Mouse (Mus musculus) C2C12 (cell line): ENCODE data around the gene Tbck.

ENCODE experiments used
- CEBPB ChIP-seq: IDR thresholded peaks from one replicate; pipeline ENCODE4 v1.6.1; 2011; ENCODE audit warnings: low read depth, mild to moderate bottlenecking, control low read depth, moderate library complexity
- CTCF ChIP-seq: IDR thresholded peaks from one replicate; pipeline ENCODE4 v1.5.1; 2011; ENCODE audit not compliant: control insufficient read depth, insufficient read depth, insufficient read length
- FOSL1 ChIP-seq: IDR thresholded peaks from one replicate; pipeline ENCODE4 v1.8.0; 2011; ENCODE audit warnings: mild to moderate bottlenecking, low read length; ENCODE audit not compliant: poor library complexity, insufficient read depth, severe bottlenecking
- MYOD1 ChIP-seq: IDR thresholded peaks from one replicate; pipeline ENCODE4 v1.6.1; 2011; ENCODE audit warnings: low read depth; ENCODE audit not compliant: control insufficient read depth, insufficient read length
- USF1 ChIP-seq: IDR thresholded peaks from one replicate; pipeline ENCODE4 v1.6.1; 2011; ENCODE audit warnings: low read depth, mild to moderate bottlenecking, control low read depth, moderate library complexity

- TF ChIP-seq USF1 = no peak
- TF ChIP-seq CTCF = no peak
- TF ChIP-seq FOSL1 = no peak
- TF ChIP-seq MYOD1 = no peak
- no peak for TF ChIP-seq CEBPB
Measured at GRCm38 (mm10) chr3:132851417-132851816, 167.5 kb downstream of the Tbck start.
